Mouse (Mus musculus) bone marrow, adult 2 months (tissue): ENCODE measurements around the gene Phtf2.

Experiments
- CTCF ChIP-seq: fragments of 200-500 bp; IDR thresholded peaks from 2 replicates; pipeline ENCODE4 v1.5.1; 2011; ENCODE audit warnings: low read length, control low read depth; ENCODE audit not compliant: control insufficient read depth, insufficient read depth
- POLR2A ChIP-seq: fragments of 200-500 bp; IDR thresholded peaks from 2 replicates; pipeline ENCODE4 v1.6.1; 2011; ENCODE audit warnings: low read depth, mild to moderate bottlenecking, control low read depth, low read length, borderline replicate concordance; ENCODE audit not compliant: control insufficient read depth

DNA sequence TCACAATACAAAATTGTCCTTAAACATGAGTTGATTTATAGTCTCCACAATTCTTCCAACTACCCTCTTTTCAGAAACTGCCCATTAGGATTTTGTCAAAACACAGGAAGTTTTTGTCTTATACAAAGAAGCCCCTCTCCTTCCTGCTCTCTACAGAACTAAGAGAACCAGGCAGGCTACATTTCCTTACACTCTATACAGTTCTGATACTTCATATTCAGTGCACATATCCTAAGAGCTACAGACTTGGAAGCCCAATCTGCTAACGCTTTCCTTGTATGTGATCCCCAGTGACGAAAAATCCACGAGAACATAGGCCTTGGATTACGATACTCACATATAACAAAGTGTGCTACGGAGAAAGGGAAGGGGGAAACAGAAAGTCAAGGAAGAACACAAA, 86.0 kb downstream of the Phtf2 start:
- TF ChIP-seq CTCF (no peak), POLR2A (no peak)
